Mouse (Mus musculus) testis, adult 2 months (tissue): Measurements from ENCODE around the gene Ilvbl.

ENCODE experiments used
- CTCF ChIP-seq: fragments of 200-500 bp; IDR thresholded peaks from 2 replicates; pipeline ENCODE4 v1.5.1; 2012; ENCODE audit warnings: low read depth, mild to moderate bottlenecking, inconsistent platforms, low read length, moderate library complexity; ENCODE audit not compliant: control insufficient read depth, insufficient read depth, insufficient replicate concordance
- POLR2A ChIP-seq: fragments of 200-500 bp; IDR thresholded peaks from 2 replicates; pipeline ENCODE4 v1.6.1; 2012; ENCODE audit warnings: low read depth, mild to moderate bottlenecking, inconsistent platforms, low read length, moderate library complexity; ENCODE audit not compliant: control insufficient read depth

DNA sequence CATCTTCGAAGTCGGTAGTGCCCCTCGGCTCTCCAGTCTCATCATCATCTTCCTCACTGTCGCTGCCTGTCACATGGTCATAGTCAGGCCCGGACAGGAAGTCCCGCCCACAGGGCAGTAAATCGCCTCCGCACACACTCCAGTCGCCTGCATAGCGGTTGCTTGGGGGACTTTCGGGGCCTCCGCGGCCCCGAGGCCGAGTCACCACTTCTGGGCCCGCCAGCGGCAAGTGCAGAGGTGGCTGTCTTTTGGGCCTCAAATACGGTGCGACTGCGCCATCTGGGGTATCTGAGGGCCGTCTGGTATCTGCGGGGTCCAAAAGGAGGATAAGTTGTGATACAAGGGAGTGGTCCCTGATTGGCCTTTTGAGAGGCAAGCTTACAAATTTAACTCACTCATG is 11.5 kb downstream of the Ilvbl start:
- no peak for TF ChIP-seq POLR2A
- no peak for TF ChIP-seq CTCF
